Comparison of ENCODE assay signal across 19 mouse cellular contexts in genomic region chr17:52348481-52349083, GRCm38 (mm10).
A peak's percentile ranks its signal among the peaks of the same experiment; 100 is the strongest.
DNase-seq lines count a peak whose midpoint lies in the region; ATAC-seq and TF ChIP-seq lines count a peak whose summit lies in the region.
"Had no signal": no experiment of that assay in that cellular context is flagged by ENCODE, and none has a peak within 500 bp of the region (broad histone marks: within the 10 kb centered on the region; RNA-seq: fewer than 3 reads in every experiment).

No protein-coding gene starts in this region.

- WGBS in lung, postnatal 0 days, result 53% methylated on average over 8 of the region's 8 CpGs
- 57% methylated on average over 8 of the region's 8 CpGs for WGBS in heart, adult 2 months

- H3K4me1 ChIP-seq in lung, postnatal 0 days (ENCODE audit: insufficient read depth, low read depth, low read length), result no peaks in the 10 kb centered on the region
- H3K4me1 ChIP-seq in heart, adult 2 months (ENCODE audit: control insufficient read depth, insufficient read depth, low read length), result no peaks in the 10 kb centered on the region
- H3K4me1 ChIP-seq: embryonic facial prominence, embryonic 12.5 days; forebrain, embryonic 13.5 days; heart, embryonic 12.5 days; lung, embryonic 15.5 days; megakaryocyte, embryonic 14.5 days; stomach, embryonic 15.5 days had no signal

- ATAC-seq in lung, postnatal 0 days, result no peak
- ATAC-seq: forebrain, embryonic 13.5 days; intestine, embryonic 16.5 days had no signal

- no peaks in the 10 kb centered on the region for H3K36me3 ChIP-seq in lung, postnatal 0 days (ENCODE audit: insufficient read depth, low read length)
- no peaks in the 10 kb centered on the region for H3K36me3 ChIP-seq in heart, adult 2 months (ENCODE audit: control insufficient read depth, insufficient read depth, low read length)
- H3K36me3 ChIP-seq: embryonic facial prominence, embryonic 12.5 days; heart, embryonic 12.5 days; lung, embryonic 15.5 days; stomach, embryonic 15.5 days had no signal

- no peaks in the 10 kb centered on the region for H3K9me3 ChIP-seq in lung, postnatal 0 days (ENCODE audit: low read length)
- H3K9me3 ChIP-seq: embryonic facial prominence, embryonic 12.5 days; forebrain, embryonic 13.5 days; heart, embryonic 12.5 days; lung, embryonic 15.5 days; stomach, embryonic 15.5 days had no signal

- no peak overlapping the region for H3K4me3 ChIP-seq in lung, postnatal 0 days (ENCODE audit: low read depth, low read length)
- H3K4me3 ChIP-seq in heart, adult 2 months, result no peak overlapping the region
- H3K4me3 ChIP-seq: embryonic facial prominence, embryonic 12.5 days; forebrain, embryonic 13.5 days; heart, embryonic 12.5 days; lung, embryonic 15.5 days; megakaryocyte, embryonic 14.5 days; myocyte; stomach, embryonic 15.5 days had no signal

- TF ChIP-seq CTCF in lung, postnatal 0 days (IDR thresholded peaks at IDR 0.05), result no peak
- no peak for TF ChIP-seq CTCF in heart, adult 2 months (IDR thresholded peaks at IDR 0.05)

- intact Hi-C loops in left cerebral cortex, postnatal 14 days (cut with DNase I), result no loop called here
- intact Hi-C loops in heart, adult 2 months (cut with DNase I), result no loop called here

- no peak overlapping the region for H3K27ac ChIP-seq in lung, postnatal 0 days (ENCODE audit: low read length)
- no peak overlapping the region for H3K27ac ChIP-seq in heart, adult 2 months
- H3K27ac ChIP-seq: embryonic facial prominence, embryonic 12.5 days; forebrain, embryonic 13.5 days; kidney, postnatal 0 days; lung, embryonic 15.5 days; stomach, embryonic 15.5 days had no signal

- H3K4me2 ChIP-seq in lung, postnatal 0 days (replicated peaks; ENCODE audit: low read depth, low read length), result no peak overlapping the region
- H3K4me2 ChIP-seq: embryonic facial prominence, embryonic 12.5 days; forebrain, embryonic 13.5 days; heart, embryonic 12.5 days; lung, embryonic 15.5 days; stomach, embryonic 15.5 days had no signal

- peak; percentile 4 for DNase-seq in lung, postnatal 0 days (ENCODE audit: low spot score)
- no peak for DNase-seq in lung, postnatal 14 days
- DNase-seq in brain, embryonic 18.5 days (ENCODE audit: low read depth, low spot score), result peak; percentile 16
- DNase-seq in left cerebral cortex, postnatal 14 days (ENCODE audit: low spot score in 2 of 2), result peak; percentile 17 to 30
- DNase-seq in thymus, postnatal 36 days, result peak; percentile 35 to 64
- DNase-seq in embryo, embryonic 11 days, result no peak
- DNase-seq in heart, adult 2 months, result no peak
- DNase-seq: adrenal gland, adult 2 months; cerebellum, adult 8-10 months; gastrocnemius, postnatal 14 days had no signal

- H3K27me3 ChIP-seq in lung, postnatal 0 days (replicated peaks; ENCODE audit: insufficient read depth, low read length), result no peaks in the 10 kb centered on the region
- H3K27me3 ChIP-seq in heart, adult 2 months (ENCODE audit: control insufficient read depth, insufficient read depth, low read length), result no peaks in the 10 kb centered on the region
- H3K27me3 ChIP-seq: embryonic facial prominence, embryonic 12.5 days; forebrain, embryonic 13.5 days; heart, embryonic 12.5 days; lung, embryonic 15.5 days; megakaryocyte, embryonic 14.5 days; stomach, embryonic 15.5 days had no signal

- TF ChIP-seq EP300 in lung, postnatal 0 days (IDR thresholded peaks at IDR 0.05), result no peak
- no peak for TF ChIP-seq EP300 in heart, adult 2 months (IDR thresholded peaks at IDR 0.05; ENCODE audit: insufficient read depth, low read depth, low read length)

- TF ChIP-seq POLR2A in heart, adult 2 months (IDR thresholded peaks at IDR 0.05; ENCODE audit: insufficient read depth, low read depth, low read length), result no peak

- H3K9ac ChIP-seq in lung, postnatal 0 days (replicated peaks; ENCODE audit: low read depth), result no peak overlapping the region
- H3K9ac ChIP-seq in heart, adult 2 months (ENCODE audit: low read depth, low read length), result no peak overlapping the region
- H3K9ac ChIP-seq: embryonic facial prominence, embryonic 12.5 days; forebrain, embryonic 13.5 days; heart, embryonic 12.5 days; lung, embryonic 15.5 days; stomach, embryonic 15.5 days had no signal

- H3K79me2 ChIP-seq in heart, adult 2 months (replicated peaks; ENCODE audit: control insufficient read depth, insufficient read depth, low read length), result no peaks in the 10 kb centered on the region

Comparison
In these comparisons a context has a peak if more than half of its experiments do, and no peak if none do; other contexts are left out.
1. DNase-seq: peak in lung, postnatal 0 days (single experiment), brain, embryonic 18.5 days (single experiment), left cerebral cortex, postnatal 14 days (2 of 2) and thymus, postnatal 36 days (2 of 2); none in lung, postnatal 14 days (single experiment), embryo, embryonic 11 days (single experiment) and heart, adult 2 months (0 of 2).